Mouse (Mus musculus) natural killer cell, adult 2 months (primary cell): Measurements from ENCODE around the gene Anxa6.

Experiments
- DNase-seq, 2 experiments: peaks; one replicate each; pipeline ENCODE4 v3.0.0; 2022; ENCODE audit warnings: low spot score in 2 of 2

The Anxa6 gene

DNA sequence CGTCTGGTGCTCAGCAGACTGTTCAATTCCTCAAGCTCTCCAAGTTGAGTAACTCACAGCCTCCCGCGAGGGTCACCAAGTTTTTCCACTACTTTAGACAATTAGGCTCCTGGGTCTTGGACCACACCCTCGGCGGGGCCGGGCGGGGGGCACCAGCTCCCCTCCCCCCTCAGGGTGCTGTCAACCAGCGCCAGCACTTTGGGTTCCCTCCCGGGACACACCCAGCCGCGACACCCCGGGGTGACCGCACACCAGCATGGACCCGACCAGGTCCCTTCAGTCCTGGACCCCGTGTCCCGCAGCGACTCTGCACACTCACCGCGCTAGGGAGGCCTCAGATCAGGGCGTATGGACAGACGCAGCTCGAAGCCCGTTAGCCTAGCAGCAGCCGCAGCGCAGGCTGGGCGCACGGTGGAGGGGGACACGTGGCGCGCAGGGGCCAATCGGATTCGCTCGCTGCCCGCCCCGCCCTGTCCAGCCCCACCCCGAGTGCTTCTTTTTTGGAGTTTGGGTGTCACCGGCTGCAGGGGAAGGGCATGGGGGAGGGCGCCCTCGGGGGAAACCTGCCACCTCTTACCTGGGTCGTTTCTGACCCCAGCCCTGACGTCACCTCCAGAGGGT, at the start of gene Anxa6:
Gene Anxa6 (minus strand): TSS at position 406 of the 621 bp plus-strand sequence.
- DNase-seq: peak; percentile 77

- no peak for DNase-seq
Measured at GRCm38 (mm10) chr11:55081206-55081605, 48.0 kb upstream of the Anxa6 start.

GRCm38 (mm10) chr11:55079180-55079579, 45.9 kb upstream of the Anxa6 start:
- DNase-seq: no peak

GRCm38 (mm10) chr11:55078502-55078901, 45.3 kb upstream of the Anxa6 start:
- DNase-seq: no peak

- DNase-seq: peak; percentile 50 to 63
Measured at GRCm38 (mm10) chr11:55077331-55078231, 44.3 kb upstream of the Anxa6 start, which contains the start of gene Ccdc69. Gene Ccdc69 (minus strand): TSS chr11:55078131.

- DNase-seq: no peak
Measured at GRCm38 (mm10) chr11:55076234-55076633, 43.0 kb upstream of the Anxa6 start.

DNA sequence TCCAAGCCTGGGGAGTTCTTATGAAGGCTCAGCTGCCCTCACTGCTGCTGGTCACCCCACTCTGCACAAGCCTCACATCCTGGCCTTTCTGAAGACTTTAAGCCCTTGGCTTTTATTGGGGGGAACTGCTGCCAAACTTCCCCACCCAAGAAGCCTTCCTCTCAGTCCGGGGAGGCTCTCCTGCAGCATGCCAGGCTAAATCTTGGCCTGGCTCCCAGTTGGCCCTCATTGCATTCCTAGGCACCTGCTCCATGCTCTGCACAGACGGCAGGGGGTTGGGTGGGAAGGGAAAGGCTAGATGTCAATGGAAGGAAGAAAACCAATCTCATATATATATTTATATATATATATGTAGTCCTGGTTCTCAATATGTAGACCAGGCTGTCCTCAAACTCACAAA, 42.4 kb upstream of the Anxa6 start:
- DNase-seq: no peak

DNA sequence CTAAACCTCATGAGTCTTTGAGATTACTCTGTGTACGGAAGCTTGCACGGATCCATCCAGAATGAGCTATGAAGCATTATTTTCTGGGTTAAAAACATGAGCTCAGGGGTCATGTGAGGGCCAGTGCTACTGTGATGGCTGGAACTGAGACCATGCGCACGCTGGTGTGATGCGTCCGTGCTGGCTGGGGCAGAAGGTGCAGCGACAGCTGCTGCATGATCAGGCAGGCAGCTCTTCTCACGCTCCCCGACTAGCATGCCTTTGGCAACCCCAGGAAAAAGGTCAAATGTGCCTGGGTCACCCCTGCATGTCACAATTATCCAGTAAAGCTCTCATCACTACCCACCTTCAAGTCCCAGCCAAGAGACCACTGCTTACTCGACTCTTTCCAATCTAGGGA, 39.9 kb upstream of the Anxa6 start:
- no peak for DNase-seq

- peak in 1 of 2 experiments; percentile 31 for DNase-seq
Measured at GRCm38 (mm10) chr11:55072467-55072866, 39.2 kb upstream of the Anxa6 start.

- no peak for DNase-seq
Measured at GRCm38 (mm10) chr11:55071344-55071743, 38.1 kb upstream of the Anxa6 start.

- DNase-seq: no peak
Measured at GRCm38 (mm10) chr11:55069023-55069422, 35.8 kb upstream of the Anxa6 start.

GRCm38 (mm10) chr11:55066921-55067320, 33.7 kb upstream of the Anxa6 start:
- no peak for DNase-seq

DNA sequence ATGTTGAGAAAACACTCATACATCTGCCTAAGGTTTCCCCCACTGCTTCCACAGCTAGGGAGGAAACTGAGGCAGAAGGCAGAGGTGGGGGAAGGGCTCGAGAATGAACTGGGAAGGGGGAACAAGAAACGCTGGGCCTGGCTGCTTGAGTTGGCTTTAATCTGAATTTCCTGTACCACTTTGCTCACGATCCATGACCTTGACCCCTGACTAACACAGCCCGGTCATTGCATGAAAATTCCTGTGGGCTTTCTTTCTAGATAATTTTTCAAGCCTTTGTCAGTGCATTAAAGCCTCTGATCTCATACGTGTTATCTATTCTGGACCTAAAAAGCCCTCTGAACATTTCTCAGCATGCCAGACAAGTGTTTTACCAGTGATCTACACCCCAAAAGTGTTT, 29.6 kb upstream of the Anxa6 start:
- DNase-seq: no peak

GRCm38 (mm10) chr11:55060802-55061201, 27.6 kb upstream of the Anxa6 start:
- DNase-seq: no peak

DNA sequence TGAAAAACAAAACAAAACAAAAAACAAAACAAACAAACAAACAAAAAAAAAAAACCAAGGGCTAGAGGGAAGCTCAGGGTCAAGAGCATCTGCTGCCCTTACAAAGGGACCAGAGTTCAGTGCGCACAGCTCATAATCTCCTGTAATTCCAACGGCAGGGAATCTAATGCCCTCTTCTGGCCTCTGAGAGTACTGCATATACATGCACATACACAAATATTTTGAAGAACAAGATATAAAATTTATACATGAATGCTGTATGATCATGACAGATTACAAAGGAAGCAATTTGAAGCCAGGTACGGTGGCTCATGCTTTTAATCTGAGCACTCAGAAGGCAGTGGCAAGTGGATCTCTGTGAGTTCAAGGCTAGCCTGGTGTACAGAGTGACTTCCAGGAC, 24.3 kb upstream of the Anxa6 start:
- DNase-seq: no peak

DNA sequence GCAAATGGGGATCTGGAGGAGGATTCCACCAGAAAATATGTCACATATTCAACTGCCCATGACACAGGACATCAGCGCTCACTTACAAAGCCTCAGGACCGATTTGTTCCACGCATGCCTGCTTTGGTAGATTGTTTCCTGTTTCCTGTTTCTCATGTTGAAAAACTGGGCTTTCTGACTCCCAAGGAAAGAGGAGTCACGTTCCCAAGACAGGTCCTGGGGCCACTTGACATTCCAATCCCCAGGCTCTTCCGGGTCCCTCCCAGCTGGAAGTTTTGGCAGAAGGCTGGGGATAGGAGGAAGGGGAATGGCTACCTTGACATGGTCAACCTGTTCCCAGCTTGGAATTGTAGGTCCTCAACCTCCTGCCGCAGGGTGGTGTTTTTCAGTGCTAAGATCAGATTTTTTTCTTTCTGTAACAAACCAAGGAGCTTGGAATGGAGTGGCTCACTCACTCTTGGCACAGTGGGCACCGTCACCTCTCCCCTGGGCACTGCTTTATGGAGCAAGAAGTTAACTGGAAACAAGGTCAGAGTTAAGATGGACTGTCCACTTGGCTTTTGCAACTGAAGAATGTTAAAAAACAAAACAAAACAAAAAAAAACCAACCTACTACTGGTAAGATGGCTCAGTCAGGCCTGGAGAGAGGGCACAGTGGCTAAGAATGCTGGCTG, 17.7 kb upstream of the Anxa6 start:
- no peak for DNase-seq

GRCm38 (mm10) chr11:55046600-55046999, 13.4 kb upstream of the Anxa6 start:
- DNase-seq: peak in 1 of 2 experiments; percentile 51

DNA sequence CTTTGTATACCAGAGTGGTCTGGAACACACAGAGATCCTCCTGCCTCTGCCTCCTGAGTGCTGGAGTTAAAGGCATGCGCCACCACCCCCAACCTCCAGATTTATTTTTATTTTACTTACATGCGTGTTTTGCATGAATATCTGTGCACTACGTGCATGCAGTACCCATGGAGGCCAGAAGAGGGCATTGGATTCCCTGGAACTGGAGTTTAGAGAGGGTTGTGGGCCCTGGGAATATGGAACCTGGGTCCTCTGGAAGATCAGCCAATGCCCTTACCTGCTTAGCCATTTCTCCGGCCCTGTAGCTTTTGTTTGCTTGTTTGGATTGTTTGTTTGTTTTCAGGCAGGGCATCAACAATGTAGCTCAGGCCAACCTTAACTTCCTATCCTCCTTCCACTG, 8.1 kb upstream of the Anxa6 start:
- peak in 1 of 2 experiments; percentile 17 for DNase-seq

DNA sequence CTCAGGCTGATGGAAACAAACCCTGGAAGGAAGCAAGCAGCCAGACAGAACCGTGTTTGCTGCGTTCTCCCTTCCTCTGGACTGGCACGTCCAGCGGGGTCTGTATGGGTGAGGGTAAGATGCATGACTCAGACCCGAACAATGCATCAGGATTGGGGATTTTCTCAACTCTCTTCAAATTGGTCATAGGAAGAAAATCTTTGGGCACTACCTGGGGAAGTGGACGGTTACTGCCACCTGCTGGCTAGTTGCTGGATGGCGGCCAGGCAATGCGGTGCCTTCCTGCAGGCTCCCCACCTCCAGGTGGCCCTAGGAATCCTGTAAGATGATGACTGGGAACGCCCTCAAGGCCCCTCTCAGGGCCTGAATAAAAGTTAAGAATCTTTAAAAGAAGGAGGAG, 6.3 kb upstream of the Anxa6 start:
- DNase-seq: peak; percentile 64 to 76

DNA sequence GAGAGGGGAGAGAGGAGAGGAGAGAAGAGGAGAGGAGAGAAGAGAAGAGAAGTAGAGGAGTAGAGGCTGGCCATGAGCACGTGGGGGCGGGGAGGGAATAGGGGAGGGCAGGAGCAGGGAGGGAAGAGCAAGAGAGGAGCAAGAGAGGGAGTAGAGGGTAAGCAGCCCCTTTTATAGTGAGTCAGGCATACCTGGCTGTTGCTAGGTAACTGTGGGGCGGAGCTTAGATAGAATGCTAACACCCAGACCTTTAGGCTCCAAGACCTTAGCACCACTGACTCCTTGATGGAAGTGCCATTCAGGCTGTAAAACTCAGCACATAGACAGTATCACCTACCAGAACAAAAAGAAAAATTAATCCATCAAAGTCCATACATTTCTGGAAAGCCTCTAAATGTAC, 3.4 kb upstream of the Anxa6 start:
- DNase-seq: no peak

- no peak for DNase-seq
Measured at GRCm38 (mm10) chr11:55032286-55032685, 959 bp downstream of the Anxa6 start.

GRCm38 (mm10) chr11:55031991-55032280, 1.3 kb downstream of the Anxa6 start:
- DNase-seq: no peak
